Mouse (Mus musculus) midbrain, embryonic 16.5 days (tissue): ENCODE data around the gene Clpsl2. TPM values are rescaled to one million over a fixed set of nuclear protein-coding genes. Genes with fewer than 3 reads are reported as not detected.

ENCODE experiments used
- ATAC-seq: fragments of 200-750 bp; cut with Nextera tagmentation; 2 replicates; pipeline ENCODE4 v1.8.0; 2017; ENCODE audit warnings: moderate TSS enrichment
- H3K27ac ChIP-seq: fragments of 300-500 bp; sonication (generic); 2 replicates; pipeline ENCODE4 v1.5.1; 2014; ENCODE audit warnings: mild to moderate bottlenecking, low read length, mixed read lengths
- H3K27me3 ChIP-seq: fragments of 300-500 bp; sonication (generic); 2 replicates; pipeline ENCODE4 v1.6.1; 2014; ENCODE audit warnings: low read depth, low read length, mixed read lengths; ENCODE audit not compliant: control insufficient read depth, insufficient read depth
- H3K36me3 ChIP-seq: fragments of 300-500 bp; sonication (generic); 2 replicates; pipeline ENCODE4 v1.6.1; 2014; ENCODE audit warnings: mild to moderate bottlenecking, low read length, moderate library complexity, mixed read lengths; ENCODE audit not compliant: control insufficient read depth, insufficient read depth
- H3K4me1 ChIP-seq: fragments of 300-500 bp; sonication (generic); 2 replicates; pipeline ENCODE4 v1.6.1; 2014; ENCODE audit warnings: mild to moderate bottlenecking, low read length, mixed read lengths; ENCODE audit not compliant: control insufficient read depth, insufficient read depth
- H3K4me2 ChIP-seq: fragments of 300-500 bp; sonication (generic); 2 replicates; pipeline ENCODE4 v1.6.1; 2014; ENCODE audit warnings: mild to moderate bottlenecking, low read length, mixed read lengths
- H3K4me3 ChIP-seq: fragments of 300-500 bp; sonication (generic); 2 replicates; pipeline ENCODE4 v1.5.1; 2014; ENCODE audit warnings: low read depth, mild to moderate bottlenecking, low read length, moderate library complexity, mixed read lengths
- H3K9ac ChIP-seq: fragments of 300-500 bp; sonication (generic); 2 replicates; pipeline ENCODE4 v1.6.1; 2014; ENCODE audit warnings: low read depth, low read length, mixed read lengths
- H3K9me3 ChIP-seq: fragments of 300-500 bp; sonication (generic); replicated peaks from 2 replicates; pipeline ENCODE4 v1.6.1; 2014; ENCODE audit warnings: mild to moderate bottlenecking, low read length, mixed read lengths; ENCODE audit not compliant: control insufficient read depth, poor library complexity, severe bottlenecking
- WGBS: fragments of 180-500 bp; shearing (Covaris S2); extraction: QIAGEN DNeasy Blood & Tissue Kit; methylation state at CpG from one replicate; pipeline ENCODE4 v1.1.7; 2014; 5-methylcytosine and 5-hydroxymethylcytosine counted together
- polyA plus RNA-seq: library from polyadenylated mRNA; unstranded; fragments of >200 nt; fragmentation: Nextera tagmentation; extraction: Ambion mirVana; gene quantifications from 2 replicates; pipeline ENCODE4 v1.2.1, GENCODE M21; 2015

Gene Clpsl2
- polyA plus RNA-seq, 1 experiment from 2014 or later: not detected

- Histone ChIP-seq H3K36me3 (no peaks in the 10 kb centered on the region), H3K27me3 (peaks cover 5% of the 10 kb centered on the region; the same call in 1 of the 2 replicates), H3K9ac (0 out of 2 replicates have a peak overlapping the region, but pooled peaks have one; percentile 14), H3K4me1 (peaks cover 11% of the 10 kb centered on the region; the same call in 1 of the 2 replicates), H3K4me3 (no peak overlapping the region), H3K27ac (no peak overlapping the region), H3K9me3 (no peaks in the 10 kb centered on the region), H3K4me2 (peak overlapping the region; percentile 91; the same call in 1 of the 2 replicates)
- no peak for ATAC-seq
- 88% methylated on average over 23 of the region's 23 CpGs for WGBS
Observed at GRCm38 (mm10) chr17:28524009-28524695, 25.1 kb upstream of the Clpsl2 start.

DNA sequence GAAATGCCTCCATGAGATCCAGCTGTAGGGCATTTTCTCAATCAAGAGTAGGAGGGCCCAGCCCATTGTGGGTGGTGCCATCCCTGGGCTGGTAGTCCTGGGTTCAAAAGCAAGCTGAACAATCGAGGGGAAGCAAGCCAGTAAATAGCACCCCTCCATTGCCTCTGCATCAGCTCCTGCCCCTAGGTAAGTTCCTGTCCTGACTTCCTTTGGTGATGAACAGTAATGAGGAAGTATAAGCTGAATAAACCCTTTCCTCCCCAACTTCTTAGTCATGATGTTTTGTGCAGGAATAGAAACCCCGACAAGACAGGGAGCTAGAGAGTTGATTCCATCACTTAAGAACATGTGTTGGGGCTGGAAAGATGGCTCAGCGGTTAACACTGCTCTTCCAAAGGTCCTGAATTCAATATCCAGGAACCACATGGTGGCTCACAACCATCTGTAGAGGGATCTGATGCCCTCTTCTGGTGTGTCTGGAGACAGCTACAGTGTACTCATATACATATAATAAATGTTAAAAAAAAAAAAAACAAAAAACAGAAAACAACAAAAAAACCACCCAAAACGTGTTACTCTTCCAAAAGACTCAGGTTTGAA lies 24.3 kb upstream of the Clpsl2 start:
- H3K4me3 ChIP-seq: no peak overlapping the region
- H3K27me3 ChIP-seq: peaks cover 5% of the 10 kb centered on the region; the same call in 1 of the 2 replicates
- no peak overlapping the region for H3K27ac ChIP-seq
- no peak for ATAC-seq
- WGBS: 76% methylated on average over 4 of the region's 4 CpGs
- H3K9me3 ChIP-seq: no peaks in the 10 kb centered on the region
- peaks cover 11% of the 10 kb centered on the region; the same call in 1 of the 2 replicates for H3K4me1 ChIP-seq
- H3K36me3 ChIP-seq: no peaks in the 10 kb centered on the region
- no peak overlapping the region for H3K4me2 ChIP-seq
- H3K9ac ChIP-seq: no peak overlapping the region

GRCm38 (mm10) chr17:28527184-28528042 lies 21.8 kb upstream of the Clpsl2 start:
- peak overlapping the region; percentile 38 for H3K4me2 ChIP-seq
- ATAC-seq: no peak
- H3K36me3 ChIP-seq: no peaks in the 10 kb centered on the region
- H3K27me3 ChIP-seq: no peaks in the 10 kb centered on the region
- 0 out of 2 replicates have a peak overlapping the region, but pooled peaks have one; percentile 11 for H3K9ac ChIP-seq
- WGBS: 46% methylated on average over 12 of the region's 12 CpGs
- H3K4me1 ChIP-seq: peaks cover 9% of the 10 kb centered on the region; the same call in 1 of the 2 replicates
- H3K9me3 ChIP-seq: no peaks in the 10 kb centered on the region
- H3K27ac ChIP-seq: 0 out of 2 replicates have a peak overlapping the region, but pooled peaks have one; percentile 22
- no peak overlapping the region for H3K4me3 ChIP-seq

- Histone ChIP-seq H3K36me3 (no peaks in the 10 kb centered on the region), H3K4me3 (no peak overlapping the region), H3K4me1 (peaks cover 9% of the 10 kb centered on the region; the same call in 1 of the 2 replicates), H3K9ac (no peak overlapping the region), H3K9me3 (no peaks in the 10 kb centered on the region), H3K27ac (0 out of 2 replicates have a peak overlapping the region, but pooled peaks have one; percentile 22), H3K4me2 (peak overlapping the region; percentile 38), H3K27me3 (no peaks in the 10 kb centered on the region)
- ATAC-seq: peak; percentile 66; the same call in 1 of the 2 replicates
- 1% methylated on average over 6 of the region's 6 CpGs for WGBS
Observed at GRCm38 (mm10) chr17:28528043-28528351, 21.2 kb upstream of the Clpsl2 start.

GRCm38 (mm10) chr17:28529116-28529515 lies 20.1 kb upstream of the Clpsl2 start:
- Histone ChIP-seq H3K9ac (no peak overlapping the region), H3K4me1 (peaks cover 5% of the 10 kb centered on the region; the same call in 1 of the 2 replicates), H3K27me3 (no peaks in the 10 kb centered on the region), H3K36me3 (no peaks in the 10 kb centered on the region), H3K4me3 (no peak overlapping the region), H3K4me2 (no peak overlapping the region), H3K9me3 (no peaks in the 10 kb centered on the region), H3K27ac (no peak overlapping the region)
- ATAC-seq: no peak
- WGBS: 71% methylated on average over 4 of the region's 4 CpGs

- no peaks in the 10 kb centered on the region for H3K9me3 ChIP-seq
- H3K4me3 ChIP-seq: no peak within 1 kb of the TSS
- H3K27me3 ChIP-seq: no peaks in the 10 kb centered on the region
- H3K27ac ChIP-seq: no peak within 1 kb of the TSS
- WGBS: 84% methylated on average over 6 of the region's 6 CpGs
- H3K36me3 ChIP-seq: no peaks in the 10 kb centered on the region
- H3K9ac ChIP-seq: no peak within 1 kb of the TSS
- peaks cover 5% of the 10 kb centered on the region; the same call in 1 of the 2 replicates for H3K4me1 ChIP-seq
- H3K4me2 ChIP-seq: no peak within 1 kb of the TSS
- ATAC-seq: no peak
Observed at GRCm38 (mm10) chr17:28530506-28530905, 18.7 kb upstream of the Clpsl2 start, which contains the start of gene Armc12. Gene Armc12 (plus strand): TSS chr17:28530806.

GRCm38 (mm10) chr17:28531946-28532345 lies 17.3 kb upstream of the Clpsl2 start:
- no peak for ATAC-seq
- Histone ChIP-seq H3K9ac (no peak overlapping the region), H3K4me1 (peaks cover 5% of the 10 kb centered on the region; the same call in 1 of the 2 replicates), H3K4me2 (no peak overlapping the region), H3K27me3 (no peaks in the 10 kb centered on the region), H3K27ac (no peak overlapping the region), H3K9me3 (no peaks in the 10 kb centered on the region), H3K4me3 (no peak overlapping the region), H3K36me3 (no peaks in the 10 kb centered on the region)
- 20% methylated on average over 18 of the region's 18 CpGs for WGBS

DNA sequence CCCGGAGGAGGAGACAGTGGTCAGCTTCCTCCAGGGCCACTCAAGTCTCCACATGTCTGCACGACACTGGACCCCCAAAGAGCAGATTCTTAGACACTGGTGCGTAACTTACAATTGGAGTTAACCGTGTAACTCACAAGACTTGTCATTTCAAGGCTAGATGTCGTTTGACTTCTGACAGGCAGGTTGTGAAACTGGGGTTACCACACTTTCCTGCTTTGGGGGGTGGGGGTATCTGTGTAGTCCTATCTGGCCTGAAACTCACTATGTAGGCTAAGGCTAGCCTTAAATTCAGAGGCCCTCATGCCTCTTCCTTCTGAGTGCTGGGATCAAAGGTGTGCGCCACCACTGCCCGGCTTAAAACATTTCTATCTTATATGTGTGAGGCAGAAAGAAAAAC lies 16.7 kb upstream of the Clpsl2 start:
- Histone ChIP-seq H3K4me2 (no peak overlapping the region), H3K9ac (no peak overlapping the region), H3K4me3 (no peak overlapping the region), H3K36me3 (no peaks in the 10 kb centered on the region), H3K27ac (no peak overlapping the region), H3K27me3 (no peaks in the 10 kb centered on the region), H3K4me1 (peaks cover 3% of the 10 kb centered on the region; the same call in 1 of the 2 replicates), H3K9me3 (no peaks in the 10 kb centered on the region)
- 86% methylated on average over 7 of the region's 7 CpGs for WGBS
- ATAC-seq: no peak
